Mouse (Mus musculus) embryonic facial prominence, embryonic 11.5 days (tissue): ENCODE measurements around the gene Hoxc4. TPM values are rescaled to one million over a fixed set of nuclear protein-coding genes. Genes with fewer than 3 reads are reported as not detected.

Experiments used
- ATAC-seq: fragments of 200-750 bp; cut with Nextera tagmentation; replicated peaks from 2 replicates; pipeline ENCODE4 v1.8.0; 2017; ENCODE audit warnings: low read depth; ENCODE audit not compliant: insufficient number of reproducible peaks, low FRiP score, low TSS enrichment
- DNase-seq: peaks from one replicate; pipeline ENCODE4 v3.0.0-alpha.2; 2015; ENCODE audit warnings: low spot score
- H3K27ac ChIP-seq: fragments of 300-500 bp; sonication (generic); replicated peaks from 2 replicates; pipeline ENCODE4 v1.5.1; 2014; ENCODE audit warnings: mild to moderate bottlenecking, low read depth, low read length, control low read depth
- H3K27me3 ChIP-seq: fragments of 300-500 bp; sonication (generic); 2 replicates; pipeline ENCODE4 v1.6.1; 2014; ENCODE audit warnings: mild to moderate bottlenecking, low read length, moderate library complexity, mixed read lengths; ENCODE audit not compliant: control insufficient read depth, insufficient read depth
- H3K36me3 ChIP-seq: fragments of 300-500 bp; sonication (generic); replicated peaks from 2 replicates; pipeline ENCODE4 v1.6.1; 2014; ENCODE audit warnings: low read depth, mild to moderate bottlenecking, low read length, moderate library complexity, mixed read lengths; ENCODE audit not compliant: control insufficient read depth, insufficient read depth
- H3K4me1 ChIP-seq: fragments of 300-500 bp; sonication (generic); 2 replicates; pipeline ENCODE4 v1.6.1; 2014; ENCODE audit warnings: low read length, mixed read lengths; ENCODE audit not compliant: control insufficient read depth, insufficient read depth
- H3K4me2 ChIP-seq: fragments of 300-500 bp; sonication (generic); 2 replicates; pipeline ENCODE4 v1.6.1; 2014; ENCODE audit warnings: low read depth, mild to moderate bottlenecking, control low read depth, low read length, moderate library complexity
- H3K4me3 ChIP-seq: fragments of 300-500 bp; sonication (generic); 2 replicates; pipeline ENCODE4 v1.5.1; 2014; ENCODE audit warnings: low read depth, low read length, control low read depth
- H3K9ac ChIP-seq: fragments of 300-500 bp; sonication (generic); replicated peaks from 2 replicates; pipeline ENCODE4 v1.6.1; 2014; ENCODE audit warnings: mild to moderate bottlenecking, control low read depth, low read length
- H3K9me3 ChIP-seq: fragments of 300-500 bp; sonication (generic); replicated peaks from 2 replicates; pipeline ENCODE4 v1.6.1; 2016; ENCODE audit warnings: mild to moderate bottlenecking, low read length, inconsistent platforms, mixed read lengths; ENCODE audit not compliant: control insufficient read depth
- WGBS: fragments of 180-500 bp; shearing (Covaris S2); extraction: QIAGEN DNeasy Blood & Tissue Kit; methylation state at CpG from one replicate; pipeline ENCODE4 v1.1.7; 2014; 5-methylcytosine and 5-hydroxymethylcytosine counted together
- polyA plus RNA-seq: library from polyadenylated mRNA; unstranded; fragments of >200 nt; fragmentation: Nextera tagmentation; extraction: Ambion mirVana; gene quantifications from 2 replicates; pipeline ENCODE4 v1.2.1, GENCODE M21; 2014

Gene Hoxc4
- polyA plus RNA-seq, 1 experiment from 2014 or later = 1.7 TPM

GRCm38 (mm10) chr15:103034043-103034806 lies 15.5 kb downstream of the Hoxc4 start:
- peak overlapping the region; percentile 7; the same call in 1 of the 2 replicates for H3K4me3 ChIP-seq
- H3K9ac ChIP-seq = no peak overlapping the region
- H3K9me3 ChIP-seq = no peaks in the 10 kb centered on the region
- H3K27ac ChIP-seq = no peak overlapping the region
- no peak for DNase-seq
- under 1% methylated on average over 24 of the region's 24 CpGs for WGBS
- no peak overlapping the region for H3K4me2 ChIP-seq
- H3K36me3 ChIP-seq = no peaks in the 10 kb centered on the region
- H3K4me1 ChIP-seq = no peaks in the 10 kb centered on the region
- peaks cover 92% of the 10 kb centered on the region for H3K27me3 ChIP-seq
- ATAC-seq = no peak

- no peak overlapping the region for H3K9ac ChIP-seq
- 1% methylated on average over 34 of the region's 34 CpGs for WGBS
- no peak overlapping the region for H3K4me2 ChIP-seq
- H3K9me3 ChIP-seq = no peaks in the 10 kb centered on the region
- DNase-seq = no peak
- no peaks in the 10 kb centered on the region for H3K36me3 ChIP-seq
- ATAC-seq = no peak
- H3K4me1 ChIP-seq = no peaks in the 10 kb centered on the region
- peak overlapping the region; percentile 7; the same call in 1 of the 2 replicates for H3K4me3 ChIP-seq
- no peak overlapping the region for H3K27ac ChIP-seq
- peaks cover 93% of the 10 kb centered on the region for H3K27me3 ChIP-seq
Measured at GRCm38 (mm10) chr15:103034807-103035547, 16.2 kb downstream of the Hoxc4 start.

- DNase-seq (no peak), ATAC-seq (no peak)
- no peaks in the 10 kb centered on the region for H3K9me3 ChIP-seq
- no peaks in the 10 kb centered on the region for H3K4me1 ChIP-seq
- no peaks in the 10 kb centered on the region for H3K36me3 ChIP-seq
- H3K27me3 ChIP-seq = peaks cover 93% of the 10 kb centered on the region
- WGBS = 0% methylated on average over 14 of the region's 14 CpGs
- no peak overlapping the region for H3K4me2 ChIP-seq
- H3K27ac ChIP-seq = no peak overlapping the region
- no peak overlapping the region for H3K9ac ChIP-seq
- no peak overlapping the region for H3K4me3 ChIP-seq
Measured at GRCm38 (mm10) chr15:103035548-103035881, 16.8 kb downstream of the Hoxc4 start.

GRCm38 (mm10) chr15:103037579-103037978 lies 18.8 kb downstream of the Hoxc4 start:
- Histone ChIP-seq H3K9me3 (no peaks in the 10 kb centered on the region), H3K27ac (no peak overlapping the region), H3K36me3 (no peaks in the 10 kb centered on the region), H3K27me3 (peaks cover 96% of the 10 kb centered on the region), H3K9ac (no peak overlapping the region), H3K4me2 (no peak overlapping the region), H3K4me1 (no peaks in the 10 kb centered on the region), H3K4me3 (no peak overlapping the region)
- WGBS = 17% methylated on average over 1 of the region's 1 CpGs
- no peak for ATAC-seq
- DNase-seq = no peak

DNA sequence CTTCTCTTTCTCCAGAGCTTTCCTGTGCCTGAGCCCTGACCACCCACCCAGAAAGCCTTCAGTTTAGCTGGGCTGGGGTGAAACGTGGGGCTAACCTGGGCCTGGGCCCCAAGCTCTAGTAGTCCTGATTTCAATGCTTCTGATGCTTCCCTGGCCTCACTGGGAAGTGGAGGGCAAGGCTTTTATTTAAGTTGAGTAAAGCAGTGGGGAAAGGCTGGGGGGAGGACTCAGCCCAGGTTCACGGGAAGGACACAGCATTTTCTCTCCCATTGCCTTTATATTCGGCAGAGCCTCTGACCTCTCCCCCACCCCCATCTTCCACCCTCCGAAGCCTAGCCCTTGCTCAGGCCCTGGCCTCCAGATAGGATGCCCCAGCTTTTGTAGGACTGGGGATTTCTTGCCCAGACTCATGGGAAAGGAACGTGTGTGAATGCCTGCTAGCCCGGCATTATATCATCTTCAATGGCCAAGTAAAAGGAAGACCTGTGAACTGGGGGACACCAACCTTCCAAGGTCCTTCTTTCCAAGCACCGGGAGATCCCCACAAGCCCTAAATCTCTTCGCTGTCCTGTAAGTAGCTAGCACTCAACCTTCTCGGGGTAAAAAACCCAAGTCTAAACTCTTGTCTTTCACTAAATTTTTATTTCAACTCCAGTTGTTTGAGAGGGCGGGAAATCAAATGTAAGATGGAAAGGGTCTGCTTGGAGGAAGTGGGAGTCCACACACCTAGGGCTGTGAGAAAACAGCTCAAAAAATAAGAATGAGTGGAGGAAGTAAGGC lies 20.2 kb downstream of the Hoxc4 start:
- H3K9ac ChIP-seq = no peak overlapping the region
- peaks cover 92% of the 10 kb centered on the region for H3K27me3 ChIP-seq
- DNase-seq (peak; percentile 0), ATAC-seq (no peak)
- H3K27ac ChIP-seq = no peak overlapping the region
- H3K36me3 ChIP-seq = no peaks in the 10 kb centered on the region
- no peaks in the 10 kb centered on the region for H3K9me3 ChIP-seq
- 8% methylated on average over 10 of the region's 10 CpGs for WGBS
- H3K4me1 ChIP-seq = no peaks in the 10 kb centered on the region
- H3K4me2 ChIP-seq = no peak overlapping the region
- H3K4me3 ChIP-seq = no peak overlapping the region

DNA sequence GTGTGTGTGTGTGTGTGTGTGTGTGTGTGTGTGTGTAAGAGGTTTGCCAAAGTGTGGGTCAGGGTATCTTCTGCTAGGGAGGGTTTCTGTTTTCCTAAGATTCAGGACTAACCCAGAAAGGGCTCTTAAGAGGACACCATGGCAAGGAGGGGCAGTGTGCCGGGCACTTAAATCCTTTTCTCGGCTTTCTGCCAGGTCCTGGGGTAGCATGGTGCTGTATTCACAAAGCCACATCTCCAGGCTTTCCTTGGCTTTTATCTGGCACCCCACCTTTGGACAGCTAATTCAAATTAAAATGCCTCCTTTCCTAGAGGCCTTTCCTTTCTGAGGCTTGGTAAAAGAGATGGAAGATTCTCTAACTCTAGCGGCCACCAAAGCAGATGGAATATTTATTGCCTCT lies 20.9 kb downstream of the Hoxc4 start:
- no peaks in the 10 kb centered on the region for H3K4me1 ChIP-seq
- no peak overlapping the region for H3K4me3 ChIP-seq
- no peak overlapping the region for H3K9ac ChIP-seq
- no peak overlapping the region for H3K27ac ChIP-seq
- no peaks in the 10 kb centered on the region for H3K36me3 ChIP-seq
- peak; percentile 0 for DNase-seq
- H3K9me3 ChIP-seq = no peaks in the 10 kb centered on the region
- H3K4me2 ChIP-seq = no peak overlapping the region
- ATAC-seq = no peak
- 3% methylated on average over 3 of the region's 3 CpGs for WGBS
- H3K27me3 ChIP-seq = peaks cover 88% of the 10 kb centered on the region

DNA sequence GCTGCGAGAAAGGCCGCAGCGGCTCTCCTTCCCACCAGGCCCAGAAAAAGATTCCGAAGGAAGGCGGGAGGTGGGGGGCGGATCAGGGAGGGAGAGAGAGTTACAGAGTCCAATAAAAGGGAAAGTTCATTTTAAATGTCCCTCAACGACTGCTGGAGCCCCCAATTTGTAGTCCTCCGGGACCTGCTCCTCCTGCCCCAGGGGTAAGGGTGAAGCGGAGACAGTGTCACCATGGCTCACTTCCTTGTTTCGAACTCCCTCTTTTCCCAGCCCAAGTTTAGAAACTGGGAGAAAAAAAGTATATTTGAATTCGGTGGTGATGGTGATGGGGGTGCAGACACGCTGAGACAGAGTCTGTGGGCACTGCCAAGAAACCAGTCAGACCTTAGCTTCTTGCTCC lies 21.9 kb downstream of the Hoxc4 start:
- peak; percentile 0 for DNase-seq
- no peak for ATAC-seq
- WGBS = 3% methylated on average over 12 of the region's 12 CpGs
- Histone ChIP-seq H3K36me3 (no peaks in the 10 kb centered on the region), H3K27me3 (peaks cover 84% of the 10 kb centered on the region), H3K27ac (no peak overlapping the region), H3K9me3 (no peaks in the 10 kb centered on the region), H3K9ac (no peak overlapping the region), H3K4me3 (no peak overlapping the region), H3K4me1 (no peaks in the 10 kb centered on the region), H3K4me2 (no peak overlapping the region)
